Mouse (Mus musculus) forebrain, embryonic 14.5 days (tissue): ENCODE measurements at regions not wholly inside any gene's neighbourhood (a gene's known extent, or its start where the extent isn't known, plus 50 kb on each side); places are given as distances from the start of the nearest gene placed in this dataset.
A peak's percentile ranks its signal among the peaks of the same experiment; 100 is the strongest.
"Not testable (repeated sequence)": the region's sequence is repeated elsewhere in the genome, so short reads cannot be mapped to it uniquely, and the experiment has no call there.

ENCODE experiments used
- ATAC-seq: fragments of 200-750 bp; cut with Nextera tagmentation; 2 replicates; pipeline ENCODE4 v1.8.0; 2017; ENCODE audit warnings: mild to moderate bottlenecking, moderate library complexity
- DNase-seq: peaks from one replicate; pipeline ENCODE4 v3.0.0-alpha.2; 2015; ENCODE audit warnings: low spot score
- H3K27ac ChIP-seq: fragments of 300-500 bp; sonication (generic); 2 replicates; pipeline ENCODE4 v1.5.1; 2014; ENCODE audit warnings: low read depth, mild to moderate bottlenecking, control low read depth, low read length, moderate library complexity
- H3K27me3 ChIP-seq: fragments of 300-500 bp; sonication (generic); replicated peaks from 2 replicates; pipeline ENCODE4 v1.6.1; 2014; ENCODE audit warnings: low read length, control low read depth, mixed read lengths; ENCODE audit not compliant: control insufficient read depth, insufficient read depth
- H3K36me3 ChIP-seq: fragments of 300-500 bp; sonication (generic); 2 replicates; pipeline ENCODE4 v1.6.1; 2014; ENCODE audit warnings: low read length, control low read depth; ENCODE audit not compliant: control insufficient read depth, insufficient read depth
- H3K4me1 ChIP-seq: fragments of 300-500 bp; sonication (generic); 2 replicates; pipeline ENCODE4 v1.6.1; 2014; ENCODE audit warnings: antibody characterized with exemption, low read length, control low read depth; ENCODE audit not compliant: control insufficient read depth, insufficient read depth
- H3K4me2 ChIP-seq: fragments of 300-500 bp; sonication (generic); 2 replicates; pipeline ENCODE4 v1.6.1; 2014; ENCODE audit warnings: mild to moderate bottlenecking, control low read depth, low read length
- H3K4me3 ChIP-seq: fragments of 300-500 bp; sonication (generic); 2 replicates; pipeline ENCODE4 v1.5.1; 2014; ENCODE audit warnings: low read depth, low read length, control low read depth
- H3K9ac ChIP-seq: fragments of 300-500 bp; sonication (generic); 2 replicates; pipeline ENCODE4 v1.6.1; 2014; ENCODE audit warnings: mild to moderate bottlenecking, low read length, control low read depth, moderate library complexity
- H3K9me3 ChIP-seq: fragments of 300-500 bp; sonication (generic); replicated peaks from 2 replicates; pipeline ENCODE4 v1.6.1; 2016; ENCODE audit warnings: low read length, control low read depth, mixed read lengths; ENCODE audit not compliant: control insufficient read depth
- WGBS: fragments of 180-500 bp; shearing (Covaris S2); extraction: QIAGEN DNeasy Blood & Tissue Kit; methylation state at CpG from one replicate; pipeline ENCODE4 v1.1.7; 2014; 5-methylcytosine and 5-hydroxymethylcytosine counted together

- H3K36me3 ChIP-seq = no peaks in the 10 kb centered on the region
- H3K27me3 ChIP-seq = no peaks in the 10 kb centered on the region
- H3K27ac ChIP-seq = no peak overlapping the region
- ATAC-seq (peak; percentile 42; the same call in 1 of the 2 replicates), DNase-seq (peak; percentile 73)
- H3K4me1 ChIP-seq = no peaks in the 10 kb centered on the region
- H3K4me2 ChIP-seq = no peak overlapping the region
- WGBS = 0% methylated on average over 1 of the region's 1 CpGs
- H3K9me3 ChIP-seq = no peaks in the 10 kb centered on the region
- H3K9ac ChIP-seq = no peak overlapping the region
- H3K4me3 ChIP-seq = no peak overlapping the region
Measured at GRCm38 (mm10) chr9:33152186-33152585, 516.2 kb downstream of the Ets1 start.

GRCm38 (mm10) chr9:33168159-33168558, 532.1 kb downstream of the Ets1 start:
- WGBS = 84% methylated on average over 6 of the region's 6 CpGs

GRCm38 (mm10) chr9:33169093-33169492, 533.1 kb downstream of the Ets1 start:
- H3K9me3 ChIP-seq, H3K4me3 ChIP-seq, H3K9ac ChIP-seq, H3K4me1 ChIP-seq, ATAC-seq, H3K27ac ChIP-seq, H3K36me3 ChIP-seq, H3K27me3 ChIP-seq, H3K4me2 ChIP-seq, DNase-seq: not testable (repeated sequence)
- WGBS = 76% methylated on average over 1 of the region's 1 CpGs

More at GRCm38 (mm10) chr9:33168159-33168558, 532.1 kb downstream of the Ets1 start:
- Histone ChIP-seq H3K4me1 (no peaks in the 10 kb centered on the region), H3K27me3 (no peaks in the 10 kb centered on the region), H3K4me3 (no peak overlapping the region), H3K9me3 (no peaks in the 10 kb centered on the region), H3K36me3 (no peaks in the 10 kb centered on the region), H3K4me2 (no peak overlapping the region), H3K9ac (no peak overlapping the region), H3K27ac (no peak overlapping the region)
- ATAC-seq = no peak
- peak; percentile 3 for DNase-seq

- H3K4me2 ChIP-seq = no peak overlapping the region
Measured at GRCm38 (mm10) chr9:33180066-33180465, 544.0 kb downstream of the Ets1 start.

GRCm38 (mm10) chr9:33187187-33187586, 551.2 kb downstream of the Ets1 start:
- no peak overlapping the region for H3K4me2 ChIP-seq
- DNase-seq (no peak), ATAC-seq (no peak)
- H3K27me3 ChIP-seq = no peaks in the 10 kb centered on the region
- H3K27ac ChIP-seq = no peak overlapping the region
- no peaks in the 10 kb centered on the region for H3K36me3 ChIP-seq
- no peaks in the 10 kb centered on the region for H3K9me3 ChIP-seq
- no peak overlapping the region for H3K9ac ChIP-seq
- no peaks in the 10 kb centered on the region for H3K4me1 ChIP-seq
- H3K4me3 ChIP-seq = no peak overlapping the region
- WGBS = 46% methylated on average over 3 of the region's 3 CpGs

More at GRCm38 (mm10) chr9:33180066-33180465, 544.0 kb downstream of the Ets1 start:
- no peak overlapping the region for H3K27ac ChIP-seq
- no peaks in the 10 kb centered on the region for H3K27me3 ChIP-seq
- H3K4me3 ChIP-seq = no peak overlapping the region
- H3K36me3 ChIP-seq = no peaks in the 10 kb centered on the region
- ATAC-seq = no peak
- H3K9ac ChIP-seq = no peak overlapping the region
- no peaks in the 10 kb centered on the region for H3K9me3 ChIP-seq
- H3K4me1 ChIP-seq = no peaks in the 10 kb centered on the region
- peak; percentile 7 for DNase-seq

- no peak for DNase-seq
Measured at GRCm38 (mm10) chr9:33209083-33209482, 573.1 kb downstream of the Ets1 start.

GRCm38 (mm10) chr9:33214523-33214922, 578.5 kb downstream of the Ets1 start:
- H3K27me3 ChIP-seq = no peaks in the 10 kb centered on the region
- H3K27ac ChIP-seq = no peak overlapping the region
- H3K4me3 ChIP-seq = no peak overlapping the region
- no peaks in the 10 kb centered on the region for H3K9me3 ChIP-seq
- no peaks in the 10 kb centered on the region for H3K4me1 ChIP-seq
- peak; percentile 73 for DNase-seq
- H3K36me3 ChIP-seq = no peaks in the 10 kb centered on the region
- no peak overlapping the region for H3K4me2 ChIP-seq
- ATAC-seq = no peak
- 41% methylated on average over 1 of the region's 1 CpGs for WGBS
- H3K9ac ChIP-seq = no peak overlapping the region

More at GRCm38 (mm10) chr9:33209083-33209482, 573.1 kb downstream of the Ets1 start:
- no peaks in the 10 kb centered on the region for H3K4me1 ChIP-seq
- H3K4me3 ChIP-seq = no peak overlapping the region
- H3K27me3 ChIP-seq = no peaks in the 10 kb centered on the region
- H3K4me2 ChIP-seq = no peak overlapping the region
- no peak overlapping the region for H3K9ac ChIP-seq
- 80% methylated on average over 2 of the region's 2 CpGs for WGBS
- no peaks in the 10 kb centered on the region for H3K9me3 ChIP-seq
- H3K36me3 ChIP-seq = no peaks in the 10 kb centered on the region
- no peak overlapping the region for H3K27ac ChIP-seq
- no peak for ATAC-seq

- no peaks in the 10 kb centered on the region for H3K4me1 ChIP-seq
- no peaks in the 10 kb centered on the region for H3K27me3 ChIP-seq
- H3K9ac ChIP-seq = no peak overlapping the region
- no peaks in the 10 kb centered on the region for H3K36me3 ChIP-seq
- H3K4me2 ChIP-seq = no peak overlapping the region
- H3K27ac ChIP-seq = no peak overlapping the region
- H3K4me3 ChIP-seq = no peak overlapping the region
- DNase-seq (no peak), ATAC-seq (no peak)
- H3K9me3 ChIP-seq = no peaks in the 10 kb centered on the region
- WGBS = 84% methylated on average over 4 of the region's 4 CpGs
Measured at GRCm38 (mm10) chr9:33220981-33221380, 585.0 kb downstream of the Ets1 start.

- no peaks in the 10 kb centered on the region for H3K4me1 ChIP-seq
- H3K9me3 ChIP-seq = no peaks in the 10 kb centered on the region
- no peak overlapping the region for H3K27ac ChIP-seq
- no peak for DNase-seq
- H3K9ac ChIP-seq = no peak overlapping the region
- no peak for ATAC-seq
- WGBS = 78% methylated on average over 11 of the region's 11 CpGs
- no peaks in the 10 kb centered on the region for H3K36me3 ChIP-seq
- H3K4me2 ChIP-seq = no peak overlapping the region
- H3K4me3 ChIP-seq = no peak overlapping the region
- no peaks in the 10 kb centered on the region for H3K27me3 ChIP-seq
Measured at GRCm38 (mm10) chr9:33222066-33222805, 586.2 kb downstream of the Ets1 start.
